Mouse (Mus musculus): ENCODE measurements around the gene Smtnl2. TPM values are rescaled to one million over a fixed set of nuclear protein-coding genes. Genes with fewer than 3 reads are reported as not detected.

Gene Smtnl2
- polyA plus RNA-seq, 1 experiment from 2014 or later, result 109 TPM

Small RNA genes within 50 kb of the gene (microRNA-seq; reads per million reads assigned to microRNA genes)
- not detected for gene Mir6338

Other genes with a start within 250 kb of the Smtnl2 start
- gene Gm43951, start 204.9 kb downstream of the Smtnl2 start, polyA plus RNA-seq (2015; fragmentation: Nextera tagmentation; extraction: Ambion mirVana), result 0.09 and 0.21 TPM in 2 replicates
- 11.7 and 13.1 TPM in 2 replicates for gene 4933427D14Rik, start 204.3 kb downstream of the Smtnl2 start, polyA plus RNA-seq (2015; fragmentation: Nextera tagmentation; extraction: Ambion mirVana)
- 207 and 210 TPM in 2 replicates for gene Txndc17, start 204.2 kb downstream of the Smtnl2 start, polyA plus RNA-seq (2015; fragmentation: Nextera tagmentation; extraction: Ambion mirVana)
- 45.5 and 46.1 TPM in 2 replicates for gene Med31, start 196.1 kb downstream of the Smtnl2 start, polyA plus RNA-seq (2015; fragmentation: Nextera tagmentation; extraction: Ambion mirVana)
- 0.12 and 0.45 TPM in 2 replicates for gene Slc13a5, start 144.5 kb downstream of the Smtnl2 start, polyA plus RNA-seq (2015; fragmentation: Nextera tagmentation; extraction: Ambion mirVana)
- 4.9 and 5.1 TPM in 2 replicates for gene Xaf1, start 110.1 kb downstream of the Smtnl2 start, polyA plus RNA-seq (2015; fragmentation: Nextera tagmentation; extraction: Ambion mirVana)
- not detected in 2 replicates for gene Fbxo39, start 97.3 kb downstream of the Smtnl2 start, polyA plus RNA-seq (2015; fragmentation: Nextera tagmentation; extraction: Ambion mirVana)
- gene Tekt1, start 49.3 kb downstream of the Smtnl2 start, polyA plus RNA-seq (2015; fragmentation: Nextera tagmentation; extraction: Ambion mirVana), result 6.1 and 6.5 TPM in 2 replicates
- gene Ggt6, start 23.8 kb upstream of the Smtnl2 start, polyA plus RNA-seq (2015; fragmentation: Nextera tagmentation; extraction: Ambion mirVana), result 1.6 and 2.2 TPM in 2 replicates
- gene Mybbp1a, start 29.6 kb upstream of the Smtnl2 start, polyA plus RNA-seq (2015; fragmentation: Nextera tagmentation; extraction: Ambion mirVana), result 175 and 177 TPM in 2 replicates
- gene Spns2, start 78.2 kb upstream of the Smtnl2 start, polyA plus RNA-seq (2015; fragmentation: Nextera tagmentation; extraction: Ambion mirVana), result 2.5 and 3.3 TPM in 2 replicates
- gene Spns3, start 138.8 kb upstream of the Smtnl2 start, polyA plus RNA-seq (2015; fragmentation: Nextera tagmentation; extraction: Ambion mirVana), result 0.27 and 0.32 TPM in 2 replicates
- gene Ube2g1, start 195.6 kb upstream of the Smtnl2 start, polyA plus RNA-seq (2015; fragmentation: Nextera tagmentation; extraction: Ambion mirVana), result 65.8 and 67.1 TPM in 2 replicates